Mouse (Mus musculus) G1E (cell line): ENCODE data around the gene Ptpa. TPM values are rescaled to one million over a fixed set of nuclear protein-coding genes. Genes with fewer than 3 reads are reported as not detected.

ENCODE experiments used
- ATAC-seq: 2 replicates; pipeline ENCODE4 v1.8.0; 2016; ENCODE audit warnings: mild to moderate bottlenecking; ENCODE audit not compliant: insufficient number of reproducible peaks, poor library complexity, low FRiP score, severe bottlenecking; ENCODE audit errors: extremely low read depth
- DNase-seq: peaks from one replicate; pipeline ENCODE4 v3.0.0; 2012; ENCODE audit warnings: low spot score
- H3K27me3 ChIP-seq: 2 replicates; pipeline ENCODE4 v1.6.1; 2012; ENCODE audit warnings: mild to moderate bottlenecking, low read length, inconsistent platforms; ENCODE audit not compliant: insufficient read depth
- H3K36me3 ChIP-seq: replicated peaks from 2 replicates; pipeline ENCODE3; 2012; ENCODE audit warnings: mild to moderate bottlenecking, inconsistent platforms
- H3K4me1 ChIP-seq: 2 replicates; pipeline ENCODE4 v1.6.1; 2012; ENCODE audit warnings: low read depth, low read length, inconsistent platforms, mixed read lengths; ENCODE audit not compliant: insufficient read depth
- H3K4me3 ChIP-seq: 2 replicates; pipeline ENCODE4 v1.5.1; 2012; ENCODE audit warnings: low read depth, mild to moderate bottlenecking, inconsistent platforms, low read length, moderate library complexity, mixed read lengths
- H3K9me3 ChIP-seq: replicated peaks from 2 replicates; pipeline ENCODE4 v1.6.1; 2012; ENCODE audit warnings: inconsistent platforms
- CTCF ChIP-seq: IDR thresholded peaks from 2 replicates; pipeline ENCODE4 v1.5.1; 2012; ENCODE audit warnings: low read depth, low read length, inconsistent platforms, mixed read lengths
- GATA1 ChIP-seq: IDR thresholded peaks from 2 replicates; pipeline ENCODE4 v1.6.1; 2012; ENCODE audit warnings: borderline replicate concordance, low read length, inconsistent platforms, mixed read lengths
- GATA2 ChIP-seq: IDR thresholded peaks from 2 replicates; pipeline ENCODE4 v1.6.1; 2012; ENCODE audit warnings: low read depth, low read length, inconsistent platforms, borderline replicate concordance
- POLR2AphosphoS5 ChIP-seq: IDR thresholded peaks from 2 replicates; pipeline ENCODE4 v1.6.1; 2012; ENCODE audit warnings: low read depth, low read length, inconsistent platforms; ENCODE audit not compliant: insufficient replicate concordance
- TAL1 ChIP-seq: conservative IDR thresholded peaks from 2 replicates; pipeline ENCODE4 v1.6.1; 2012; ENCODE audit warnings: low read depth, low read length, inconsistent platforms, mixed read lengths
- polyA plus RNA-seq: library from polyadenylated mRNA; stranded (reverse); fragments of >175 nt; gene quantifications from 2 replicates; pipeline ENCODE4 v1.2.3, GENCODE M21; 2012
- total RNA-seq, 2 experiments: library from RNA; stranded (forward) in 1 of 2; stranded (reverse) in 1 of 2; fragments of 200-1000 nt in 1 of 2; fragments of >200 nt in 1 of 2; fragmentation: Nextera tagmentation in 1 of 2; gene quantifications; 2 replicates each; pipeline ENCODE4 v1.2.3; 2014 to 2017

The Ptpa gene
- total RNA-seq (2014; fragmentation: Nextera tagmentation) (87.0 and 106 TPM in 2 replicates), total RNA-seq (2017) (74.1 and 81.5 TPM in 2 replicates), polyA plus RNA-seq (502 and 583 TPM in 2 replicates)

DNA sequence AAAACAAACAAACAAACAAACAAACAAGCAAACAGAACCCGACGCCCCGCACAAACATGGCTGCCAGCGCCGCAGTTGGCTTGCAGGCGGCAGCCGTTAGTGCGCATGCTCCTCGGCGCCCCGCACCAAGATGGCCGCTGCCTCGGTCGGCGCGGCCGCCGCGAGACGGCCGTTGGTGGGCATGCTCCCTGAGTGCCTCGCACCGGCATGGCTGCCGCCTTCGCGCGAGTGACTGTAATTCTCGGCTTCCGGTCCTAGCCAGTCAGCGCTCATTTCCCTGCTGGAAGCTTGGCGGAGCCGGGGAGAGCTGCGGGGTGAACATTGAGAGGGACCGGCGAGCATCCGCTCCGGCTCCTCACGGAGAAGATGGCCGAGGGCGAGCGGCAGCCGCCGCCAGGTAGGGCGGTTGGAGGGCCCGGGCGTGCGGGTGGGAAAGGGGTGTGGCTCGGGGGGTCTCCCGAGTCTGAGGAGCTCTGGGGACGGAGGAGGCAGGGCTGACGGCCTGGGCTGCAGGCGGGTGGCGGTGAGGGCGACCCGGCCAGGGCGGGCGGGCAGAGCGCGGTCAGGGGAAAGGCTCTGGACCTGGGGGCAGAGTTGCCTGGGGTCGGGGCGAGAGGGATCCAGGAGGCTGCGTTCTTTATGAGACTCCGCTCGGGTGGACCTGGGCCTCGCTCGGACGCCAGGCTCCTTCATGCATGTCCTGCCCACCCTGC is at the start of gene Ptpa:
TSS of gene Ptpa (plus strand) at position 104 of the 713 bp plus-strand sequence.
- TF ChIP-seq TAL1: no peak
- no peak for TF ChIP-seq GATA1
- TF ChIP-seq CTCF: no peak
- no peak for TF ChIP-seq POLR2AphosphoS5
- no peak for TF ChIP-seq GATA2
- DNase-seq (peak; percentile 88), ATAC-seq (peak; percentile 29; the same call in 1 of the 2 replicates)
- H3K4me1 ChIP-seq: peaks cover 63% of the 10 kb centered on the region
- H3K9me3 ChIP-seq: no peaks in the 10 kb centered on the region
- H3K36me3 ChIP-seq: peaks cover 57% of the 10 kb centered on the region
- H3K27me3 ChIP-seq: no peaks in the 10 kb centered on the region
- H3K4me3 ChIP-seq: peak within 1 kb of the TSS; percentile 89

DNA sequence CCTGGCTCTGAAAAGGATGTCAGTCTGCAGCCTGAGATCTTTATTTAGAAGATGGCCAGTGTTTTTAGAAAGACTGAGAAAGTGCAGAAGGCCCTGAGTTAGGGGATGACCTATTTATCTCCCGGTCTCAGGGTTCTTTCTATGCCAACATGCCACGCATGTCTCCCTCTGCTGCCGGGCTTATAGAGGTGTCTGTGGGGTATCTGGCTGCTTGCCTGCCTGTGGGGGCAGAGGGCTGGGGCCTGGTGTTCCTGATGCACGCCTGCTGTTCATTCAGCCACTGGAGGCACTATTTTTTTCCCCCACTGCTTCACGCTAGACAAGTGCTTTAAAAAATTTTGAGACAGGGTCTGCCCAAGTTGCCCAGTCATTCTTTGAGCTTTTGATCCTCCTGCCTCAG is 49.6 kb upstream of the Ptpa start:
- Histone ChIP-seq H3K36me3 (peaks cover 62% of the 10 kb centered on the region), H3K27me3 (no peaks in the 10 kb centered on the region), H3K4me1 (peaks cover 31% of the 10 kb centered on the region), H3K4me3 (no peak overlapping the region), H3K9me3 (peaks cover 4% of the 10 kb centered on the region; the same call in 1 of the 2 replicates)
- no peak for TF ChIP-seq POLR2AphosphoS5
- TF ChIP-seq GATA1: no peak
- TF ChIP-seq TAL1: no peak
- TF ChIP-seq GATA2: no peak
- TF ChIP-seq CTCF: no peak
- no peak for ATAC-seq
- no peak for DNase-seq

DNA sequence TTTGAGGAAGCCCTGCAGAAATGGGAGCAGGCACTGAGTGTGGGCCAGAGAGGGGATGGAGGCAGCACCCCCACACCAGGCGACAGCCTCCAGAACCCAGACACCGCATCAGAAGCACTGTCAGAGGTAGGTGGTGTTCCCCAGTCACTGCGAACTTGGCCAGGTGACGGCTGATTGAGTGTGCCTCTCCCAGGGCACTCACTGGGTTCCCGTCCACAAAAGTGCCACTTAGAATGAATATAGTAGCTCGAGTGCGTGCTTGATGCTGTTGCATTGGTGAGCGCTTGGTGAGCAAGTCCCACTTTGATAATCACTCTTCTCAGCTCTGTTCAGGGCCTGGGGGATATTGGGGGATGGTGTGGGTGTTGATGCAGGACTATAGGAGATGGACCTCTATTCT is 44.3 kb upstream of the Ptpa start:
- TF ChIP-seq GATA1 (no peak), GATA2 (no peak), CTCF (no peak), TAL1 (no peak), POLR2AphosphoS5 (no peak)
- H3K9me3 ChIP-seq: no peaks in the 10 kb centered on the region
- ATAC-seq (no peak), DNase-seq (no peak)
- peaks cover 95% of the 10 kb centered on the region for H3K36me3 ChIP-seq
- H3K4me1 ChIP-seq: peaks cover 11% of the 10 kb centered on the region; the same call in 1 of the 2 replicates
- no peak overlapping the region for H3K4me3 ChIP-seq
- no peaks in the 10 kb centered on the region for H3K27me3 ChIP-seq

DNA sequence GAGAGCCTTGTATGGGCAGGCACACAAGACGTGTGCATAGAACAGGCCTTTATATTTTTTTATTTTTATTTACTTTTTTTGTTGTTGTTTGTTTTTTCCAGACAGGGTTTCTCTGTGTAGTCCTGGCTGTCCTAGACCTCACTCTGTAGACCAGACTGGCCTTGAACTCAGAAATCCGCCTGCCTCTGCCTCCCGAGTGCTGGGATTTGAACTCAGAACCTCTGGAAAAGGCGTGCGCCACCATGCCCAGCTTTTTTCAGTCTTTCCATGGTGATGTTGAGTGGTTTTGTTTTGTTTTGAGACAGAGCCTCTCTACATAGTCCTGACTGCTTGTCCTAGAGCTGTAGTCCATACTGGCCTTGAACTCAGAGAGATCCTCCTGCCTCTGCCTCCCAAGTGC is 43.1 kb upstream of the Ptpa start:
- no peak for DNase-seq
- no peak overlapping the region for H3K4me3 ChIP-seq
- no peaks in the 10 kb centered on the region for H3K9me3 ChIP-seq
- no peak for ATAC-seq
- H3K4me1 ChIP-seq: peaks cover 8% of the 10 kb centered on the region; the same call in 1 of the 2 replicates
- TF ChIP-seq GATA2: no peak
- TF ChIP-seq GATA1: no peak
- TF ChIP-seq POLR2AphosphoS5: no peak
- TF ChIP-seq CTCF: no peak
- no peak for TF ChIP-seq TAL1
- H3K27me3 ChIP-seq: no peaks in the 10 kb centered on the region
- H3K36me3 ChIP-seq: peaks cover 95% of the 10 kb centered on the region

DNA sequence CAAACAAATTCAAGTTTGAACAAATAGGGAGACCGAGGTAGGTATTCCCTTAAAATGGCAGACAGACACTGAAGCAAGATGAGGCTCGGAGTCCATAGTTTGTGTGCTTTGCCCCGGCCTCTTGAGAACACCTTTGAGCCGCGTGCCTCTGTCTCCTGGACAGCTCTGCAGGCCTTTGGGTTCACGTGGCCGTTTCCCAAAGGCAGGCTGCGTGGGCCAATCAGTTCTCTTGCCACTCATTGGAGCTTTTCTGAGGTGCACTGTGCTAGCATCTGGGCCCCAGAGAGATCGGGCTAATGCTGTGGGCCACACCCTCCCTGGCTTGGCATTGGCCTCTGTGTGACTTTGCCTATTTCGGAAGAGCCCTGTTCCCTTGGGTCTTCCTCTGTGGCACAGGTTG is 39.9 kb upstream of the Ptpa start:
- DNase-seq: no peak
- Histone ChIP-seq H3K9me3 (no peaks in the 10 kb centered on the region), H3K36me3 (peaks cover 94% of the 10 kb centered on the region), H3K4me1 (peaks cover 33% of the 10 kb centered on the region), H3K4me3 (no peak overlapping the region), H3K27me3 (no peaks in the 10 kb centered on the region)
- no peak for ATAC-seq
- no peak for TF ChIP-seq POLR2AphosphoS5
- no peak for TF ChIP-seq CTCF
- TF ChIP-seq GATA1: no peak
- no peak for TF ChIP-seq GATA2
- no peak for TF ChIP-seq TAL1

DNA sequence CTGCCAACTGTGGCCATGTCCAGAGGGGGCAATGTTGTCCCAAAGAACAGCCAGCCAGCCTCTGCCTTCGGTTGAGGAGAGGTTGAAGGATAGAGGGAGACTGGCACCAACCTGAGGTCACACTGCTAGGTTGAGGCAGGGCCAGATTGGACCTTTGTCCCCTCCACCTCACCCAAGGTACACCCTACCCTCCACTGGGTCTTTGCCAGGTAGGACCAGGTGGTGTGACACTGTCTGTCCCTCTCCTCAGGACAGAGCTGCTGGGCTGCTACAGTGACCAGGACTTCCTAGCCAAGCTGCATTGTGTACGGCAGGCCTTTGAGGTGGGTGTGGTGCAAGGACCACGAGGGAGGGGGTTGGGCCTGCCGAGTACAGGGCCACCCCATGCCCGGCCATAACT is 38.1 kb upstream of the Ptpa start:
- peaks cover 44% of the 10 kb centered on the region for H3K4me1 ChIP-seq
- no peak overlapping the region for H3K4me3 ChIP-seq
- no peak for DNase-seq
- no peaks in the 10 kb centered on the region for H3K27me3 ChIP-seq
- H3K9me3 ChIP-seq: no peaks in the 10 kb centered on the region
- ATAC-seq: no peak
- peaks cover 96% of the 10 kb centered on the region for H3K36me3 ChIP-seq
- TF ChIP-seq GATA1 (no peak), POLR2AphosphoS5 (no peak), GATA2 (no peak), CTCF (no peak), TAL1 (no peak)
